Mouse (Mus musculus) lung, embryonic 14.5 days (tissue): ENCODE results near the gene Gnptab. TPM values are rescaled to one million over a fixed set of nuclear protein-coding genes. Genes with fewer than 3 reads are reported as not detected.
"Not testable (repeated sequence)": the region's sequence is repeated elsewhere in the genome, so short reads cannot be mapped to it uniquely, and the experiment has no call there.

Experiments
- ATAC-seq: fragments of 200-750 bp; cut with Nextera tagmentation; 2 replicates; pipeline ENCODE4 v1.8.0; 2017; ENCODE audit warnings: mild to moderate bottlenecking, moderate TSS enrichment, moderate library complexity; ENCODE audit not compliant: insufficient read depth
- DNase-seq: peaks from one replicate; pipeline ENCODE4 v3.0.0-alpha.2; 2015
- H3K27ac ChIP-seq: fragments of 300-500 bp; sonication (generic); 2 replicates; pipeline ENCODE4 v1.5.1; 2014; ENCODE audit warnings: low read depth, mild to moderate bottlenecking, moderate library complexity
- H3K27me3 ChIP-seq: fragments of 300-500 bp; sonication (generic); 2 replicates; pipeline ENCODE4 v1.6.1; 2014; ENCODE audit warnings: low read length, control low read depth; ENCODE audit not compliant: insufficient read depth
- H3K36me3 ChIP-seq: fragments of 300-500 bp; sonication (generic); 2 replicates; pipeline ENCODE4 v1.6.1; 2014; ENCODE audit warnings: control low read depth; ENCODE audit not compliant: insufficient read depth
- H3K4me1 ChIP-seq: fragments of 300-500 bp; sonication (generic); 2 replicates; pipeline ENCODE4 v1.6.1; 2014; ENCODE audit warnings: antibody characterized with exemption, control low read depth; ENCODE audit not compliant: insufficient read depth
- H3K4me2 ChIP-seq: fragments of 300-500 bp; sonication (generic); 2 replicates; pipeline ENCODE4 v1.6.1; 2014; ENCODE audit warnings: mild to moderate bottlenecking
- H3K4me3 ChIP-seq: fragments of 300-500 bp; sonication (generic); 2 replicates; pipeline ENCODE4 v1.5.1; 2014; ENCODE audit warnings: low read depth, low read length
- H3K9ac ChIP-seq: fragments of 300-500 bp; sonication (generic); 2 replicates; pipeline ENCODE4 v1.6.1; 2014
- H3K9me3 ChIP-seq: fragments of 300-500 bp; sonication (generic); 2 replicates; pipeline ENCODE4 v1.6.1; 2016; ENCODE audit warnings: low read depth, low read length, control low read depth
- CTCF ChIP-seq: IDR thresholded peaks from 2 replicates; pipeline ENCODE4 v1.5.1; 2016; ENCODE audit warnings: antibody characterized with exemption, low read depth
- WGBS: fragments of 180-500 bp; shearing (Covaris S2); extraction: QIAGEN DNeasy Blood & Tissue Kit; methylation state at CpG from one replicate; pipeline ENCODE4 v1.1.7; 2014; 5-methylcytosine and 5-hydroxymethylcytosine counted together
- polyA plus RNA-seq: library from polyadenylated mRNA; unstranded; fragments of >200 nt; fragmentation: Nextera tagmentation; extraction: Ambion mirVana; gene quantifications from 2 replicates; pipeline ENCODE4 v1.2.1, GENCODE M21; 2014

Gene Gnptab
- polyA plus RNA-seq, 1 experiment from 2014 or later: 19.8 TPM

DNA sequence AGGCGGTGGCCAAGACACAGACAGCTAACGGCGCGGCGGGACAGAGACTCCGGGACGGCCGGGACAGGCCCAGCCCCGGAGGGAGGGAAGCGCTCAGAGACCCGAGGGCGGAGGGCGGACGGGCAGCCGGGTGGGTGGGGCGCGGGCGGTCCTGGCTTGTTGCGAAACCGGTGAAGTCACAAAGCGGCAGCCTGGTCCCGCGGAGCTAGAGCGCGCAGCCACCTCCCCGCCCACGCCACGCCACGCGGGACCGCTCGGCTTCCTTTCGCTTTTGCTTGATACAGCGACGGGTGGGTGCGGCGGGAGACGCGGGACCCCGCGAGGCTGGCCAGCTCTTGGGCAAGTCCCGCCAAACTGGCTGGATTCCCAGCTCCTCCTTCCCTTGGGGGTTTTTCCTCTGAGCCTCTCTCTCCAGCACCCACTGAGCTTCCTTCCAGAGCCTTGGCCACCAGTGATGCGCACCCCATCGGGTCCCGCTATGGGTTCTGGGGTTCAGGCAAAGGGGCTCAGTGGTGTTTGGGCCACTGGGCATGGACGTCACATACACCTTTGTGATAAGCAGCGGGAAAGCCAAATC is 21.9 kb upstream of the Gnptab start:
- ATAC-seq (peak; percentile 91), DNase-seq (peak; percentile 84)
- 3% methylated on average over 40 of the region's 47 CpGs for WGBS
- Histone ChIP-seq H3K36me3 (no peaks in the 10 kb centered on the region), H3K9me3 (no peaks in the 10 kb centered on the region), H3K27me3 (no peaks in the 10 kb centered on the region), H3K27ac (peak overlapping the region; percentile 54; the same call in 1 of the 2 replicates), H3K9ac (peak overlapping the region; percentile 70), H3K4me2 (peak overlapping the region; percentile 77), H3K4me3 (peak overlapping the region; percentile 60), H3K4me1 (no peaks in the 10 kb centered on the region)
- no peak for TF ChIP-seq CTCF

GRCm38 (mm10) chr10:88362218-88362617 is 16.7 kb upstream of the Gnptab start:
- 89% methylated on average over 1 of the region's 1 CpGs for WGBS
- Histone ChIP-seq H3K4me1 (no peaks in the 10 kb centered on the region), H3K27ac (no peak overlapping the region), H3K36me3 (no peaks in the 10 kb centered on the region), H3K4me2 (no peak overlapping the region), H3K4me3 (no peak overlapping the region), H3K9me3 (no peaks in the 10 kb centered on the region), H3K27me3 (no peaks in the 10 kb centered on the region), H3K9ac (no peak overlapping the region)
- no peak for DNase-seq
- no peak for TF ChIP-seq CTCF
- ATAC-seq: no peak

- WGBS: 72% methylated on average over 3 of the region's 3 CpGs
- H3K4me2 ChIP-seq: no peak overlapping the region
- ATAC-seq (no peak), DNase-seq (no peak)
- no peak for TF ChIP-seq CTCF
- H3K36me3 ChIP-seq: no peaks in the 10 kb centered on the region
- H3K27ac ChIP-seq: no peak overlapping the region
- H3K4me1 ChIP-seq: no peaks in the 10 kb centered on the region
- no peak overlapping the region for H3K9ac ChIP-seq
- H3K27me3 ChIP-seq: no peaks in the 10 kb centered on the region
- no peaks in the 10 kb centered on the region for H3K9me3 ChIP-seq
- H3K4me3 ChIP-seq: no peak overlapping the region
Observed at GRCm38 (mm10) chr10:88364221-88364620, 14.7 kb upstream of the Gnptab start.

GRCm38 (mm10) chr10:88369233-88369632 is 9.7 kb upstream of the Gnptab start:
- Histone ChIP-seq H3K27me3 (no peaks in the 10 kb centered on the region), H3K4me2 (no peak overlapping the region), H3K9me3 (no peaks in the 10 kb centered on the region), H3K9ac (no peak overlapping the region), H3K36me3 (no peaks in the 10 kb centered on the region), H3K4me1 (no peaks in the 10 kb centered on the region), H3K4me3 (no peak overlapping the region), H3K27ac (no peak overlapping the region)
- no peak for TF ChIP-seq CTCF
- no peak for ATAC-seq
- DNase-seq: no peak
- WGBS: 54% methylated on average over 4 of the region's 4 CpGs

DNA sequence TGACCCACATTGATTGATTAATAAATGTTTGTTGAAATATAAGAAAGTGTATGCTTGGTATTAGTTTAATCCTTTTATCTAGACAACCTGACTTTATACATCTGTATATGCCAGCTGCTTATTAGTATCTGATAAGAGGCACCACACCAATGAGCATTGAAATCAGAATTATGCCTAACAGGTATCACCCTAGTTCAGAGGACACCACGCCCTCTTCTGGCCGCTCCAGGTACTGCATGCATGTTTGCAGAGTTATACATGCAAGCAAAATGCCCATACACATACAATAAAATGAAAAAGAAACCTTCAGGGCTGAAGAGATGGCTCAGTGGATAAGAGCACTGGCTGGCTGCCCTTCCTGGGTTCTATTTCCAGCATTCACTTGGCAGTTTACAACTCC is 7.1 kb upstream of the Gnptab start:
- Histone ChIP-seq H3K9ac (no peak overlapping the region), H3K27me3 (no peaks in the 10 kb centered on the region), H3K4me3 (no peak overlapping the region), H3K4me1 (no peaks in the 10 kb centered on the region), H3K36me3 (no peaks in the 10 kb centered on the region), H3K9me3 (no peaks in the 10 kb centered on the region), H3K4me2 (no peak overlapping the region), H3K27ac (no peak overlapping the region)
- TF ChIP-seq CTCF: peak; percentile 63
- WGBS: 6% methylated on average over 2 of the region's 2 CpGs
- ATAC-seq (no peak), DNase-seq (no peak)

- Histone ChIP-seq H3K27ac (no peak overlapping the region), H3K27me3 (no peaks in the 10 kb centered on the region), H3K4me2 (no peak overlapping the region), H3K4me1 (no peaks in the 10 kb centered on the region), H3K36me3 (no peaks in the 10 kb centered on the region), H3K9ac (no peak overlapping the region), H3K9me3 (no peaks in the 10 kb centered on the region), H3K4me3 (no peak overlapping the region)
- WGBS: 85% methylated on average over 4 of the region's 4 CpGs
- DNase-seq: no peak
- no peak for ATAC-seq
- no peak for TF ChIP-seq CTCF
Observed at GRCm38 (mm10) chr10:88372436-88372835, 6.5 kb upstream of the Gnptab start.

- not testable (repeated sequence) for ATAC-seq, H3K4me2 ChIP-seq, DNase-seq, H3K36me3 ChIP-seq, H3K27me3 ChIP-seq, H3K9ac ChIP-seq, H3K4me3 ChIP-seq, H3K27ac ChIP-seq, H3K4me1 ChIP-seq, H3K9me3 ChIP-seq
- WGBS: 70% methylated on average over 2 of the region's 2 CpGs
Observed at GRCm38 (mm10) chr10:88372945-88373344, 6.0 kb upstream of the Gnptab start.

DNA sequence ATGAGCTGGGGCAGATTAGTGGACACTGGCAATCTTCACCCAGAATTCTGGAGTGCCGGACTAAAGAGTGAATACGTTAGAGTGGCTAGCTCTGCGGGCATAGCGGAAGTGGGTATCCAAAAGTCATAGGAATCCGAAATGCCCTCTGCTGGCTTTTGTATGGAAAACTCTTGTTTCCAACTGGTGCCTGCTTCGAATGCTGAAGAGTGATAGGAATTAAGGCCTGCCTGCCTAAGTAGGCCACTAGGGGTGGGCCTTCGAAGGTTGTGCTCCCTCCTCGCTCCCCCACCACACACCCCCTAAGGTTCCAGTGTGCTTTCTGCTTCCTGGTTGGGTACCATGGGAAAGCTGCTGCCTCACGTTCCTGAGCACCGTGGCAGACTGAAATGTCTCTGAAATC is 3.9 kb upstream of the Gnptab start:
- no peaks in the 10 kb centered on the region for H3K36me3 ChIP-seq
- ATAC-seq (no peak), DNase-seq (peak; percentile 47)
- no peaks in the 10 kb centered on the region for H3K27me3 ChIP-seq
- peak; percentile 44 for TF ChIP-seq CTCF
- no peaks in the 10 kb centered on the region for H3K4me1 ChIP-seq
- WGBS: 29% methylated on average over 10 of the region's 10 CpGs
- no peak overlapping the region for H3K9ac ChIP-seq
- no peak overlapping the region for H3K4me2 ChIP-seq
- H3K27ac ChIP-seq: no peak overlapping the region
- no peaks in the 10 kb centered on the region for H3K9me3 ChIP-seq
- no peak overlapping the region for H3K4me3 ChIP-seq
